Comparison of ENCODE assay signal across 16 mouse cellular contexts in the genomic region with DNA sequence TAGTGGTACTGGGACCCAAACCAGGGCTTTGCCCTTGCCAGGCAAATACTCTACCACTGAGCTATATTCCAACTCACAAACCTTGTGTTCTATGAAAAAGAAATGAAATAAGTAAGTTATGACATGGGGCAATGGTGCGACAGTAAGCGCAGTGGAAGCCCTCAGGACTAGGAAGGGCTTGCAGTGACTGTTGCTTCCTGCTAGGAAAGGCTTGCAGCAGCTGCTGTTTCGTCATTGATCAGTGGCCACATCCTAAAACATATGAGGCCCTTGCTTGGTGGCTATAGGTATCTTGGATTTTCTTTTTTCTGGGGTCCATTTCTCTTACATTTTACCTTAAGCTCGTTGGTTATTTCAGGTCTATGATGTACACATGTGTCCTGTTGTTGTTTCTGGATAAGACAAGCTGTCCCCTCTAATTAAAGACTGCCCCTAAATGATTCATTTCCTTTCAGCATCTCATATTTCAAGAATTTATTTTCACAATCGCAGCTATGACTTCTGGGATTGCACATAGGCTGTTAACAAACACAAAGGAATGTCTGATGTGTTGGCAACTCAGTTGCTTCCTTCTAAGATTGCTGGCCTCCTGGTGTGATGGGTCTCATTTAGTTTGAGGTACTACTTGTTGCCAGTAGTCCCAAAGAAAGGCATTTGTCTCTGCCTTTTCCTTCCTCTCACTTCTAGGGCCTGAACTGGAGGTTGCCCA. TPM values are rescaled to one million over a fixed set of nuclear protein-coding genes. Genes with fewer than 3 reads are reported as not detected.
DNase-seq lines count a peak whose midpoint lies in the region; ATAC-seq lines count a peak whose summit lies in the region.
"Had no signal": no experiment of that assay in that cellular context is flagged by ENCODE, and none has a peak within 500 bp of the region (broad histone marks: within the 10 kb centered on the region; RNA-seq: fewer than 3 reads in every experiment).

No protein-coding gene starts in this region.

- ATAC-seq in CD4-positive, CD25-positive, alpha-beta regulatory T cell, adult 4 months = peak; percentile 46
- peak; percentile 78 for ATAC-seq in common myeloid progenitor, adult 5-6 weeks (replicated peaks; ENCODE audit: low read depth, poor library complexity, severe bottlenecking)
- peak; percentile 75 for ATAC-seq in megakaryocyte, adult 5-6 weeks (ENCODE audit: poor library complexity, severe bottlenecking)
- ATAC-seq: hindbrain, embryonic 16.5 days had no signal

- intact Hi-C loops in heart, postnatal 14 days (cut with DNase I) = no loop called here
- intact Hi-C loops in heart, postnatal 25 days (cut with DNase I) = no loop called here

- peak; percentile 95 for DNase-seq in 416B (ENCODE audit: low read depth)
- DNase-seq in heart, postnatal 14 days = no peak
- no peak for DNase-seq in spleen, adult 18-20 months
- no peak for DNase-seq in heart, postnatal 25 days (ENCODE audit: low spot score)
- no peak for DNase-seq in thymus, postnatal 14 days
- DNase-seq: adrenal gland, adult 2 months; cerebellum, adult 11-12 months; gastrocnemius, postnatal 10 days; kidney, adult 2 months; kidney, postnatal 14 days; lung, adult 2 months; right cerebral cortex, postnatal 25 days had no signal

RNA-seq across cellular contexts. Expression of a gene that starts 14.9 kb away (rescaled TPM):
- polyA plus RNA-seq in CD4-positive, CD25-positive, alpha-beta regulatory T cell, adult 4 months (2017; shearing (Covaris generic)) = 100 to 1,000 TPM; 240 to 300 TPM
- total RNA-seq in common myeloid progenitor, adult 5-6 weeks (2017) = 45.2 and 62.7 TPM in 2 replicates
- 272 and 276 TPM in 2 replicates for total RNA-seq in megakaryocyte, adult 5-6 weeks (2015)
- total RNA-seq in megakaryocyte, adult 5-6 weeks (2017) = 147 and 155 TPM in 2 replicates
- total RNA-seq in heart, postnatal 14 days (2021) = 10 to 100 TPM; 54.1 to 55.2 TPM
- total RNA-seq in heart, postnatal 25 days (2021) = 10 to 100 TPM; 46.9 to 49.4 TPM
